Mouse (Mus musculus) CH12.LX (cell line): ENCODE results near the gene Dusp22.
A peak's percentile ranks its signal among the peaks of the same experiment; 100 is the strongest.

Experiments
- CTCF ChIP-seq, 2 experiments: IDR thresholded peaks in 1 of 2; conservative IDR thresholded peaks in 1 of 2; 2 replicates each; pipeline ENCODE4 v1.5.1; 2011 to 2012; ENCODE audit warnings: low read depth in 2 of 2, low read length in 2 of 2, improper control_type of control experiment in 1 of 2, inconsistent platforms in 1 of 2, mild to moderate bottlenecking in 1 of 2, moderate library complexity in 1 of 2
- ELF1 ChIP-seq: IDR thresholded peaks from 2 replicates; pipeline ENCODE4 v1.6.1; 2014; ENCODE audit warnings: low read depth, mild to moderate bottlenecking, inconsistent platforms, low read length, improper control_type of control experiment
- EP300 ChIP-seq: IDR thresholded peaks from 2 replicates; pipeline ENCODE4 v1.6.1; 2011; ENCODE audit warnings: low read length, improper control_type of control experiment
- POLR2A ChIP-seq: IDR thresholded peaks from 2 replicates; pipeline ENCODE4 v1.6.1; 2011; ENCODE audit warnings: low read depth, mild to moderate bottlenecking, improper control_type of control experiment, low read length
- RCOR1 ChIP-seq: conservative IDR thresholded peaks from 2 replicates; pipeline ENCODE4 v1.6.1; 2012; ENCODE audit warnings: low read depth, mild to moderate bottlenecking, inconsistent platforms, low read length, improper control_type of control experiment
- TCF12 ChIP-seq: IDR thresholded peaks from 2 replicates; pipeline ENCODE4 v1.6.1; 2014; ENCODE audit warnings: low read depth, mild to moderate bottlenecking, inconsistent platforms, low read length, improper control_type of control experiment

GRCm38 (mm10) chr13:30749021-30749556, 89.3 kb downstream of the Dusp22 start, which contains the start of gene Irf4:
- no peak for TF ChIP-seq CTCF (conservative IDR thresholded peaks at IDR 0.05 in 1 of 2, IDR thresholded peaks at IDR 0.05 in 1 of 2; ENCODE audit: low read depth in 2 of 2, low read length in 2 of 2)
- TF ChIP-seq TCF12, result peak; percentile 94
- TF ChIP-seq EP300, result no peak
- TF ChIP-seq RCOR1, result no peak
- peak; percentile 100 for TF ChIP-seq POLR2A
- TF ChIP-seq ELF1, result peak; percentile 22; the same call in 1 of the 2 replicates
